Mouse (Mus musculus): ENCODE data around the gene Arpc1b. TPM values are rescaled to one million over a fixed set of nuclear protein-coding genes. Genes with fewer than 3 reads are reported as not detected.
A peak's percentile ranks its signal among the peaks of the same experiment; 100 is the strongest.

The Arpc1b gene
- total and polyA plus RNA-seq, 2 experiments = 30.9 to 137 TPM

- Histone ChIP-seq H3K4me1 (ENCODE audit: control insufficient read depth, insufficient read depth, low read length) (no peaks in the 10 kb centered on the region), H3K4me3 (ENCODE audit: insufficient read depth, low read depth, low read length) (no peak overlapping the region), H3K9ac (ENCODE audit: low read depth, low read length) (no peak overlapping the region), H3K79me2 (ENCODE audit: control insufficient read depth, insufficient read depth, low read length) (no peaks in the 10 kb centered on the region), H3K27ac (replicated peaks; ENCODE audit: insufficient read depth, low read depth, low read length) (no peak overlapping the region), H3K27me3 (ENCODE audit: control insufficient read depth, insufficient read depth, low read length) (no peaks in the 10 kb centered on the region), H3K36me3 (ENCODE audit: control insufficient read depth, insufficient read depth, low read length) (peaks cover 41% of the 10 kb centered on the region)
- TF ChIP-seq CTCF (IDR thresholded peaks at IDR 0.05; ENCODE audit: low read depth, low read length) = no peak
- TF ChIP-seq POLR2A (IDR thresholded peaks at IDR 0.05; ENCODE audit: extremely low read depth, insufficient read depth, low read length) = no peak
- no peak for DNase-seq (ENCODE audit: extremely low read depth, low read depth, low spot score)
- 94% methylated on average over 9 of the region's 9 CpGs for WGBS
Observed at GRCm38 (mm10) chr5:145104328-145104727, 9.7 kb upstream of the Arpc1b start.

- WGBS = 47% methylated on average over 9 of the region's 9 CpGs
- no peak overlapping the region for H3K27ac ChIP-seq (replicated peaks; ENCODE audit: insufficient read depth, low read depth, low read length)
Observed at GRCm38 (mm10) chr5:145105694-145106275, 8.2 kb upstream of the Arpc1b start.

GRCm38 (mm10) chr5:145110401-145110800, 3.6 kb upstream of the Arpc1b start:
- no peak overlapping the region for H3K27ac ChIP-seq (replicated peaks; ENCODE audit: insufficient read depth, low read depth, low read length)
- no peak overlapping the region for H3K4me3 ChIP-seq (ENCODE audit: insufficient read depth, low read depth, low read length)
- H3K27me3 ChIP-seq (ENCODE audit: control insufficient read depth, insufficient read depth, low read length) = no peaks in the 10 kb centered on the region
- WGBS = 94% methylated on average over 6 of the region's 6 CpGs
- H3K9ac ChIP-seq (ENCODE audit: low read depth, low read length) = no peak overlapping the region
- H3K36me3 ChIP-seq (ENCODE audit: control insufficient read depth, insufficient read depth, low read length) = peaks cover 15% of the 10 kb centered on the region
- DNase-seq (ENCODE audit: extremely low read depth, low read depth, low spot score) = no peak
- no peaks in the 10 kb centered on the region for H3K79me2 ChIP-seq (ENCODE audit: control insufficient read depth, insufficient read depth, low read length)
- H3K4me1 ChIP-seq (ENCODE audit: control insufficient read depth, insufficient read depth, low read length) = no peaks in the 10 kb centered on the region; the same call in 1 of the 2 replicates
- no peak for TF ChIP-seq POLR2A (IDR thresholded peaks at IDR 0.05; ENCODE audit: extremely low read depth, insufficient read depth, low read length)
- no peak for TF ChIP-seq CTCF (IDR thresholded peaks at IDR 0.05; ENCODE audit: low read depth, low read length)

More at GRCm38 (mm10) chr5:145105694-145106275, 8.2 kb upstream of the Arpc1b start:
- TF ChIP-seq CTCF (IDR thresholded peaks at IDR 0.05; ENCODE audit: low read depth, low read length) (no peak), POLR2A (IDR thresholded peaks at IDR 0.05; ENCODE audit: extremely low read depth, insufficient read depth, low read length) (no peak)
- no peak overlapping the region for H3K4me3 ChIP-seq (ENCODE audit: insufficient read depth, low read depth, low read length)
- H3K36me3 ChIP-seq (ENCODE audit: control insufficient read depth, insufficient read depth, low read length) = peaks cover 34% of the 10 kb centered on the region
- H3K27me3 ChIP-seq (ENCODE audit: control insufficient read depth, insufficient read depth, low read length) = no peaks in the 10 kb centered on the region
- H3K4me1 ChIP-seq (ENCODE audit: control insufficient read depth, insufficient read depth, low read length) = no peaks in the 10 kb centered on the region
- DNase-seq (ENCODE audit: extremely low read depth, low read depth, low spot score) = peak; percentile 58
- H3K9ac ChIP-seq (ENCODE audit: low read depth, low read length) = no peak overlapping the region
- no peaks in the 10 kb centered on the region for H3K79me2 ChIP-seq (ENCODE audit: control insufficient read depth, insufficient read depth, low read length)

- Histone ChIP-seq H3K4me1 (ENCODE audit: control insufficient read depth, insufficient read depth, low read length) (peaks cover 2% of the 10 kb centered on the region; the same call in 1 of the 2 replicates), H3K9ac (ENCODE audit: low read depth, low read length) (no peak overlapping the region), H3K79me2 (ENCODE audit: control insufficient read depth, insufficient read depth, low read length) (no peaks in the 10 kb centered on the region; the same call in 1 of the 2 replicates), H3K27me3 (ENCODE audit: control insufficient read depth, insufficient read depth, low read length) (no peaks in the 10 kb centered on the region), H3K36me3 (ENCODE audit: control insufficient read depth, insufficient read depth, low read length) (peaks cover 7% of the 10 kb centered on the region), H3K27ac (replicated peaks; ENCODE audit: insufficient read depth, low read depth, low read length) (no peak overlapping the region), H3K4me3 (ENCODE audit: insufficient read depth, low read depth, low read length) (no peak overlapping the region)
- TF ChIP-seq POLR2A (IDR thresholded peaks at IDR 0.05; ENCODE audit: extremely low read depth, insufficient read depth, low read length) (no peak), CTCF (IDR thresholded peaks at IDR 0.05; ENCODE audit: low read depth, low read length) (no peak)
- WGBS = 81% methylated on average over 8 of the region's 8 CpGs
- DNase-seq (ENCODE audit: extremely low read depth, low read depth, low spot score) = no peak
Observed at GRCm38 (mm10) chr5:145112566-145112965, 1.4 kb upstream of the Arpc1b start.

GRCm38 (mm10) chr5:145113416-145113815, 599 bp upstream of the Arpc1b start:
- Histone ChIP-seq H3K27me3 (ENCODE audit: control insufficient read depth, insufficient read depth, low read length) (no peaks in the 10 kb centered on the region), H3K4me1 (ENCODE audit: control insufficient read depth, insufficient read depth, low read length) (peaks cover 2% of the 10 kb centered on the region; the same call in 1 of the 2 replicates), H3K27ac (replicated peaks; ENCODE audit: insufficient read depth, low read depth, low read length) (no peak overlapping the region), H3K4me3 (ENCODE audit: insufficient read depth, low read depth, low read length) (no peak overlapping the region), H3K79me2 (ENCODE audit: control insufficient read depth, insufficient read depth, low read length) (peaks cover 2% of the 10 kb centered on the region; the same call in 1 of the 2 replicates), H3K9ac (ENCODE audit: low read depth, low read length) (no peak overlapping the region), H3K36me3 (ENCODE audit: control insufficient read depth, insufficient read depth, low read length) (0 out of 2 replicates have a peak, but pooled peaks cover 1% of the 10 kb centered on the region)
- no peak for TF ChIP-seq CTCF (IDR thresholded peaks at IDR 0.05; ENCODE audit: low read depth, low read length)
- TF ChIP-seq POLR2A (IDR thresholded peaks at IDR 0.05; ENCODE audit: extremely low read depth, insufficient read depth, low read length) = no peak
- WGBS = 23% methylated on average over 2 of the region's 2 CpGs
- no peak for DNase-seq (ENCODE audit: extremely low read depth, low read depth, low spot score)
